Mouse (Mus musculus): Measurements from ENCODE around the gene Myl6.

Gene Myl6

GRCm38 (mm10) chr10:128493695-128494666, at the start of gene Myl6:
Gene Myl6, minus strand, starts transcription at chr10:128494145.
- DNase-seq (ENCODE audit: low spot score in 2 of 2) = peak; percentile 97

GRCm38 (mm10) chr10:128543100-128543499, 49.2 kb upstream of the Myl6 start:
- DNase-seq (ENCODE audit: low spot score in 2 of 2) = no peak

GRCm38 (mm10) chr10:128538340-128538870, 44.5 kb upstream of the Myl6 start:
- DNase-seq (ENCODE audit: low spot score in 2 of 2) = no peak

GRCm38 (mm10) chr10:128536266-128536940, 42.5 kb upstream of the Myl6 start:
- DNase-seq (ENCODE audit: low spot score in 2 of 2) = peak; percentile 80

- no peak for DNase-seq (ENCODE audit: low spot score in 2 of 2)
These were observed 41.8 kb upstream of the Myl6 start for GRCm38 (mm10) chr10:128535624-128536265.

- DNase-seq (ENCODE audit: low spot score in 2 of 2) = no peak
These were observed 41.3 kb upstream of the Myl6 start for GRCm38 (mm10) chr10:128535206-128535605.

GRCm38 (mm10) chr10:128526366-128527356, 32.7 kb upstream of the Myl6 start:
- no peak for DNase-seq (ENCODE audit: low spot score in 2 of 2)

- peak; percentile 86 to 94 for DNase-seq (ENCODE audit: low spot score in 2 of 2)
These were observed 31.8 kb upstream of the Myl6 start, which contains the start of gene Esyt1 for GRCm38 (mm10) chr10:128525671-128526308. Gene Esyt1, minus strand, starts transcription at chr10:128525871.

GRCm38 (mm10) chr10:128524732-128525662, 31.1 kb upstream of the Myl6 start:
- DNase-seq (ENCODE audit: low spot score in 2 of 2) = peak in 1 of 2 experiments; percentile 15

GRCm38 (mm10) chr10:128524111-128524731, 30.3 kb upstream of the Myl6 start:
- DNase-seq (ENCODE audit: low spot score in 2 of 2) = no peak

- no peak for DNase-seq (ENCODE audit: low spot score in 2 of 2)
These were observed 28.4 kb upstream of the Myl6 start for GRCm38 (mm10) chr10:128522351-128522750.

- no peak for DNase-seq (ENCODE audit: low spot score in 2 of 2)
These were observed 26.6 kb upstream of the Myl6 start for GRCm38 (mm10) chr10:128520591-128520990.

- DNase-seq (ENCODE audit: low spot score in 2 of 2) = peak in 1 of 2 experiments; percentile 36
These were observed 24.9 kb upstream of the Myl6 start for GRCm38 (mm10) chr10:128518833-128519232.

- no peak for DNase-seq (ENCODE audit: low spot score in 2 of 2)
These were observed 22.7 kb upstream of the Myl6 start for GRCm38 (mm10) chr10:128516677-128517076.

- no peak for DNase-seq (ENCODE audit: low spot score in 2 of 2)
These were observed 22.1 kb upstream of the Myl6 start for GRCm38 (mm10) chr10:128516029-128516428.

- DNase-seq (ENCODE audit: low spot score in 2 of 2) = no peak
These were observed 21.1 kb upstream of the Myl6 start for GRCm38 (mm10) chr10:128515044-128515443.

GRCm38 (mm10) chr10:128511761-128512160, 17.8 kb upstream of the Myl6 start:
- DNase-seq (ENCODE audit: low spot score in 2 of 2) = no peak

- no peak for DNase-seq (ENCODE audit: low spot score in 2 of 2)
These were observed 17.2 kb upstream of the Myl6 start for GRCm38 (mm10) chr10:128511189-128511588.
